Mouse (Mus musculus) spleen, adult 2 months (tissue): Measurements from ENCODE around the gene A1cf. TPM values are rescaled to one million over a fixed set of nuclear protein-coding genes. Genes with fewer than 3 reads are reported as not detected.

Experiments
- DNase-seq, 2 experiments: peaks; one replicate each; pipeline versions ENCODE4 v3.0.0 to v3.0.0-alpha.2; 2012 to 2021; ENCODE audit warnings: low spot score in 2 of 2, low read depth in 1 of 2
- H3K27ac ChIP-seq: fragments of 200-500 bp; 2 replicates; pipeline ENCODE4 v1.5.1; 2012; ENCODE audit warnings: low read length, inconsistent platforms; ENCODE audit not compliant: insufficient read depth
- H3K27me3 ChIP-seq: fragments of 200-500 bp; 2 replicates; pipeline ENCODE4 v1.6.1; 2012; ENCODE audit warnings: mild to moderate bottlenecking, moderate library complexity, low read length, inconsistent platforms; ENCODE audit not compliant: control insufficient read depth, insufficient read depth
- H3K36me3 ChIP-seq: fragments of 200-500 bp; 2 replicates; pipeline ENCODE4 v1.6.1; 2012; ENCODE audit warnings: mild to moderate bottlenecking, low read length, inconsistent platforms; ENCODE audit not compliant: control insufficient read depth, insufficient read depth
- H3K4me1 ChIP-seq: fragments of 200-500 bp; 2 replicates; pipeline ENCODE4 v1.6.1; 2011; ENCODE audit warnings: inconsistent platforms; ENCODE audit not compliant: control insufficient read depth, insufficient read depth, insufficient read length
- H3K4me3 ChIP-seq: fragments of 200-500 bp; 2 replicates; pipeline ENCODE4 v1.5.1; 2011; ENCODE audit warnings: mild to moderate bottlenecking, inconsistent platforms; ENCODE audit not compliant: insufficient read depth, insufficient read length; ENCODE audit errors: extremely low read depth
- CTCF ChIP-seq: fragments of 200-500 bp; IDR thresholded peaks from 2 replicates; pipeline ENCODE4 v1.5.1; 2011; ENCODE audit warnings: mild to moderate bottlenecking, inconsistent platforms; ENCODE audit not compliant: insufficient read depth, insufficient read length, insufficient replicate concordance; ENCODE audit errors: extremely low read depth
- POLR2A ChIP-seq: fragments of 200-500 bp; IDR thresholded peaks from 2 replicates; pipeline ENCODE4 v1.6.1; 2011; ENCODE audit warnings: low read depth, low read length, inconsistent platforms
- WGBS: fragments of 180-500 bp; shearing (Covaris S2); methylation state at CpG from one replicate; pipeline ENCODE4 v1.1.7; 2018; 5-methylcytosine and 5-hydroxymethylcytosine counted together
- polyA plus RNA-seq: library from polyadenylated mRNA; depleted of rRNA; stranded (reverse); fragments of >200 nt; gene quantifications from 2 replicates; pipeline ENCODE4 v1.2.3, GENCODE M21; 2012; rRNA removed

Gene A1cf
- polyA plus RNA-seq, 1 experiment = 0.07 TPM

DNA sequence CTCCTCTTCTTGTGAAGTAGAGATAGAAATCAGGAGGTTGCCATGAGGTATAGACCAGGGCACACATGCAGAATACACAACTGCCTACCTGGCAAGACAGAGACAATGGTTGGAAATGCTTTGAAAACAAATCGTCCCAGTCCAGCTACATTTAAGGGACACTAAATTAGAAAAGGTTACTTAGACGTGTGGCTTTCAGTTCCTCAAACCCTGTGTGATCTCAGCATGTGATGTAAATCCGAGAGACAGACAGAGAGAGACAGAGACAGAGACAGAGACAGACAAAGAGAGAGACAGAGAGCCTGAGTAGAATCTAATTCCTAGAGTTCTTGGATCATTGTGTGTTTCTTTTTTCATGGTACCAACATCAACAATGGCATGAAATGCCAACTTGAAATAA is 102.8 kb downstream of the A1cf start:
- peak in 1 of 2 experiments; percentile 12 for DNase-seq
- peaks cover 2% of the 10 kb centered on the region; the same call in 1 of the 2 replicates for H3K4me1 ChIP-seq
- no peak overlapping the region for H3K4me3 ChIP-seq
- H3K36me3 ChIP-seq = no peaks in the 10 kb centered on the region
- no peaks in the 10 kb centered on the region for H3K27me3 ChIP-seq
- TF ChIP-seq CTCF (no peak), POLR2A (no peak)
- H3K27ac ChIP-seq = no peak overlapping the region
- 8% methylated on average over 3 of the region's 3 CpGs for WGBS

DNA sequence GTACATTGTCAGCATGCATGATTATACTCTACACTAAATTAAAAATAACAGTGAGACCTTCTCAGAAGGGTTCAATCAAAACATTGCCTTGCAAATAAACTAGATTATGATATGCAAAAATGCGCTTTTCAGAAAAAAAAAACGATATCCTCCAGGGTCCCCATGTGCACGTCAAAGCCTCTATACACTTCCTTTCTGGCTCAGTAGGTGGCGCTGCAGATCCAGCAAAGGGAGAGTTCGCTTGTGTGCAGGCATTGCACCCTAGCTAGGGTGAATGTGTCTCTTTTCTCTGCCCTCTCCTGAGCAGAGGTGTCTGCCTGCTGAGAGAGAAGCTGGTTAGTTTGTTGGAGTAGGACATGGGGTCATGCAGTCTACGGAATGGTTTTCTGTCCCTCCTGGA is 103.4 kb downstream of the A1cf start:
- Histone ChIP-seq H3K36me3 (no peaks in the 10 kb centered on the region), H3K4me1 (peaks cover 2% of the 10 kb centered on the region; the same call in 1 of the 2 replicates), H3K27ac (no peak overlapping the region), H3K27me3 (no peaks in the 10 kb centered on the region), H3K4me3 (no peak overlapping the region)
- 13% methylated on average over 6 of the region's 6 CpGs for WGBS
- DNase-seq = peak; percentile 64 to 80
- TF ChIP-seq CTCF (peak; percentile 90; the same call in 1 of the 2 replicates), POLR2A (no peak)

DNA sequence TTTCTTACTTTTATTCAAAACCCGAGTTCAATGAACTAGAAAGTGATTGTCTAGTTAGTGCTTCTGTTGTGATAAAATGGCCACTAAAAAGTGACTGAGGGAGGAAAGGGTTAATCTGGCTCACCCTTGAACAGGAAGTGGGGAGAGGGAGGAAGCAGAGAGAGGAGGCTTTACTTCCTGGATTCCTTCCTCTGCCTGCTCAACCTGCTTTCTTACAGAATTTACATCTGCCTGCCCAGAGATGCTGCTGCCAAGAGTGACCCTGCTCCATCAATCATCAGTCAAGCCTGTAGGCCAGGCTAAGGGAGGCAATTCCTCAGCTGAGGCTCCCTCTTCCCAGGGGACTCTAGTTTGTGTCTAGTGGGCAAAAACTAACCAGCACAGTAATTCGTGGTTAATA is 107.3 kb downstream of the A1cf start:
- Histone ChIP-seq H3K4me3 (no peak overlapping the region), H3K27me3 (no peaks in the 10 kb centered on the region), H3K27ac (no peak overlapping the region), H3K4me1 (peaks cover 2% of the 10 kb centered on the region; the same call in 1 of the 2 replicates), H3K36me3 (no peaks in the 10 kb centered on the region)
- WGBS = 29% methylated on average over 2 of the region's 2 CpGs
- TF ChIP-seq CTCF (no peak), POLR2A (no peak)
- peak in 1 of 2 experiments; percentile 4 for DNase-seq

DNA sequence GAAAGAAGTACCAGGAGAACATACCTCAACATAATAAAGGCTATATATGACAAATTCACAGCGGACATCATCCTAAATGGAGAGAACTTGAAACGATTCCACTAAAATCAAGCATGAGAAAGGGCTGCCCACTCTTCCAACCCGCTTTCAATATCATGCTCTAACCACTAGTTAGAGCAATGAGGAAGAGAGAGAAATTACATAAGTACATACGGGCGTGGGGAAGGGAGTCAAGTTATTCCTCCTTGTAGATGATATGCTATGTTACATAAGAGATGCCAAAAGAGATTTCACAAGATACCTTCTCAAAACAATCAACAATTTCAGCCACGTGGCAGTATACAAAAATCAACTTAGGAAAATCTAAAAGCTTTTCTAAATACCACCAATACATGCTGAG is 122.5 kb downstream of the A1cf start:
- Histone ChIP-seq H3K4me3 (no peak overlapping the region), H3K27ac (no peak overlapping the region), H3K4me1 (no peaks in the 10 kb centered on the region), H3K36me3 (no peaks in the 10 kb centered on the region), H3K27me3 (no peaks in the 10 kb centered on the region)
- TF ChIP-seq POLR2A (no peak), CTCF (no peak)
- no peak for DNase-seq
- WGBS = 81% methylated on average over 6 of the region's 6 CpGs

DNA sequence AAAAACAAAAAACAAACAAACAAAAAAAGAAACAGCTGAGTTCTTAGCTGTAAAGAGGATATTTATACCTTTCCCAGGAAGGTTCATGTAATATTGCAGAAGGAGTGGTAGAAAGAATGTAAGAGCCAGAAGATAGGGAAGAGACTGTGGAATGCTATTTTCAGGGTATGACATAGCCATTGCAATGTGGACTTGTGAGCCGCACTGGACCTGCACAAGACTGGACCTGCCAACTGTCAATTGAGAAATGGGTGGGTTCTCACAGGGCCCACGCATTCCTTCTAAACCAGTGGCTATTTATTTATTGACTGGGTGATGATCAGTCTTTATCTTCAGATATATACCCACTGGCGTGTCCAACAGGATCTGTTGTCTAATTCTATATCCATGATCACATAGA is 128.4 kb downstream of the A1cf start:
- no peaks in the 10 kb centered on the region for H3K36me3 ChIP-seq
- no peak for DNase-seq
- 86% methylated on average over 3 of the region's 3 CpGs for WGBS

More for the DNA sequence above, 128.4 kb downstream of the A1cf start:
- H3K4me3 ChIP-seq = no peak overlapping the region
- TF ChIP-seq POLR2A (no peak), CTCF (no peak)
- no peaks in the 10 kb centered on the region for H3K4me1 ChIP-seq
- H3K27me3 ChIP-seq = no peaks in the 10 kb centered on the region
- H3K27ac ChIP-seq = no peak overlapping the region

Other genes starting within 250 kb of the A1cf start
- 0.33 and 0.61 TPM in 2 replicates for gene Prkg1, start 103.7 kb upstream of the A1cf start, polyA plus RNA-seq
- gene Asah2, start 239.4 kb downstream of the A1cf start, polyA plus RNA-seq = 2.0 and 2.4 TPM in 2 replicates